Mouse (Mus musculus): ENCODE data around the gene Rflna.

Gene Rflna

DNA sequence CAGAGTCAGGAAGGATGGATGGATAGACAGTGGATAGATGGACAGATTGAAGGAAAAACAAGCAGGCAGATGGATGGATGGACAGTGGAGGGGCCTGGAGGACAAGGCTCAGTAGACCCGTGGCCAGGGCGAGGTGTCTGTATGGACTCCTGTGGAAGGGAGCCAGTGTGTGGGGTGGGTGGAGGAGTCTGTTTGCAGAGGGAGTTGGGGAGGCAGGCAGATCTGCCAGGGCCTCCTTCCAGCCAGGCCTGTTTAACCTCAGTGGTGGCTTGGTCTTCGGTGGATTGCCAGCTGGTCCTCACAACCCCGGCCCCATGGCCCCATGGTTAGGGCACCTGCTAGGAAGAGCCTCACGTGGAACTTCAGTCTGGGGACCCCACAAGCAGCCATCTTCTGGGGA is 3.9 kb downstream of the Rflna start:
- no peak for DNase-seq

DNA sequence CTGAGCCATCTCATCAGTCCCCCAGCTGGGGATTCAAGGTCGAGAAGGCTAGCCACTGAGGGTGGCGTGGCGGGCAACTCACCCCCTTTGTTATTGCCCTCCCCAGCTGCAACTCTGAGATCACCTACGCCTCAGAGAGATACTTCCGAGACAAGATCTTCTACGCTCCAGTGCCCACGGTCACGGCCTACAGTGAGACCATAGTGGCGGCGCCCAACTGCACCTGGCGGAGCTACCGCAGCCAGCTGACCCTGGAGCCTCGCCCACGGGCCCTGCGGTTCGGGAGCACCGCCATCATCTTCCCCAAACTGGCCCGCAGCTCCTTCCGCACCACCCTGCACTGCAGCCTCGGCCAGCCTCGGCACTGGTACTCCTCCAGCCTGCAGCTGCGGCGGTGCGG is 8.1 kb downstream of the Rflna start:
- DNase-seq, result no peak

DNA sequence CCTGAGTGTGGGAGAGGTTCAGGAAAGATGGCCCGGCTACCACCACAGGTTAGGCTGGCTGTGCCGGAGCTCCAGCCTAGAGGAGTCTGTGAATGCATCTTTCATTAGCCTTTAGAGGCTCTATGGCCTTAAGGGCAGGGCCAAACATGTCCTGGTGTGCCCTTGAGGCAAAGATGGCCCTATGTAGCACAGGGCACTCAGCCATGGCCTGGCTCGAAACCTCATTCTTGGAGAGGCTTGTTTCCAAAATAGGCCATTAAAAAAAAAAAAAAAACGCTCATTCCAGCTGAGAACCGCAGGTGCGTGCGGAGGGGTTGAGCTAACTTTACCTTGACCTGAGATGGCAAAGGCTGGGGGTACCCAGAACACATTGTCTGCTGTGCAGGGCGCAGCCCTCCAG is 8.6 kb downstream of the Rflna start:
- DNase-seq, result no peak

DNA sequence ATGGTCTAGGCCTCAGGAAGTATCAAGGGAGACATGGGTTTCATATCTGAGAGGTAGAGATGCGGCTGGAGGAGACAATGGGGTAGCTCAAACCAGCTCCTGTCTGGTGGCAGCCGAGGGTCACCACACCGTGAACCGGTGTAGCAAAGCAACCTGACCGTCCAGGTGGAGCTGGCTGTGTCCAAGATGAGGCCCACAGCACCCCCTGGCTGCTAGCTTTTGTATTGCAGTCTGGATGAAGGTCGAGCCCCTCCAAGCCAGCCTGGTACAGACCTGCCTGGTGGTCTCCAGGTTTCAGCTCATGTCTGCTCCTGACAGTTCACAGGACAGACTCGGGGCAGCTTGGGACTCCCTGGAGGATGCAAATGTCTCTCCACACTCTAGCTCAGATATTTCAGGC is 11.5 kb downstream of the Rflna start:
- DNase-seq, result peak; percentile 80 to 88

DNA sequence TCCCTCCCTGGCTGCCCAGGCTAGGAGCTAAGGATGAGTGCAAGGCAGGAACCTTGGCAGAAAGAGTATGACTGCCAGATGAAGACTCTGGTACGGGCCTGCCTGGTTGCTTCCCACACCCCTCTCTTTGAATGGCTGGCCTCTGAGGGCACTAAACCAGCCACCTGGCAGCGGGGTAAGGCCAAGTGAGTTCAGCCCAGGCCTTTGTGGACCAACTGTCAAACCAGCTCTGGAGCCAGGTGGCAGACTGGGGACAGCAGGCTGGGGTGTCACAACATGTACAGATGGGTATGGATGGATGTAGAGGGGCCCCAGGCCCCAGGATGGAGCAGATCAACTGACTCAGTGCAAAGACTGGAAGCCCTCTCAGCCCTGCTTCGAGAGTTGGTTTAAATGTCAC is 12.0 kb downstream of the Rflna start:
- peak; percentile 51 to 53 for DNase-seq

DNA sequence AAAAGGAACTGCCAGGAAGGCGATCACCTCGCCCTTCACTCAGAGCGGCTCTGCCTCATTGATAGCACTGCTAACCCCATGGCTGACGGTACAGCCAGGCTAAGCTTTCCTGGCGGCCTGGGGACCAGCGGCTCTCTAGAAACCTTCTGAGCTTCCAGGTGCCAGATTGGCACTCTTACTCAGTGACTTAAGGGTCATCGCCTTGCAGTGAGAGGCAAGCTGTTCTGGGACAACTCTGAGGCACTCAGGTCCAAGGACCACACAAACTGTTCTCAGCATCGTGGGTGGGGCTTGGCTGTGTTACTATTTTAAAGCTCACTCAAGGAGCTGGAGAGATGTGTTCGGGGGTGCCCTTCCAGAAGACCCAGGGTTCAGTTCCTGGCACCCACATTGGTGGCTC is 12.6 kb downstream of the Rflna start:
- no peak for DNase-seq

DNA sequence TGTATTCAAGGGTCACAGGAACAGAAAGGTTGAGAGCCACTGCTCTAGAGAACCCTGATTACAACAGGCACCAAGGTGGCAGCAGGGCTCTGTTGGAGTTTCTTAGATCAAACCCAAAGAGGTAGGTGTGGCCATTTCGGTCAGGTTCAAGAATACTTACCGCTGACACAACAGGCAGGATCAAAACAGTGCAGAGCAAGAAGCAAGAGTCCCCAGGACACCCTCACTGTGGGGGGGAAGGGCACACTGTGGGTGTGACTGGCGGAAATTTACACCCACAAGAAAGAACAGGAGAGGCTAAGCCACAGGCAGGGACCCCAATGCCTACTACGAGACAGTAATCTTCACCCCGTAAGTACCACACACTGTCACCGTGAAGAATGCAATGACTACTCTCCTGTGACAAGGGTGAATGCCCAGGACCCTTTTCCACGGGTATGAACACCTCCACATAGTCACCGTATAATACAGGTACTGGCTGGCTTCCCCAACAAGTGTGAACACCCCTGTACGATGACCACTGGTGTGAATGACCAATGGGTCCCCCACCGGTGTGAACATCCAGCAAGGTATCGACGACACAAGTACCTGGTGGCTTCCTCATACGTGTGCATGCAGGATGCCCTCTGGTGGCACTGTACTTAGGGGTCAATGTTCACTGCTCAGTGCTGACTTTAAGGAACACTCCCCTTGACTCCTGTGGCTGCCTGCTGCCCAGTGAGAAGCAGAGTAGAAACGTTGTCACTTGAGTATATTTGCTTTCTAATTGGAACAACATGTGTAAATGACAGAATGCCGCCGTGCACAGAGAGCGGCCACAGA is 13.6 kb downstream of the Rflna start:
- no peak for DNase-seq

DNA sequence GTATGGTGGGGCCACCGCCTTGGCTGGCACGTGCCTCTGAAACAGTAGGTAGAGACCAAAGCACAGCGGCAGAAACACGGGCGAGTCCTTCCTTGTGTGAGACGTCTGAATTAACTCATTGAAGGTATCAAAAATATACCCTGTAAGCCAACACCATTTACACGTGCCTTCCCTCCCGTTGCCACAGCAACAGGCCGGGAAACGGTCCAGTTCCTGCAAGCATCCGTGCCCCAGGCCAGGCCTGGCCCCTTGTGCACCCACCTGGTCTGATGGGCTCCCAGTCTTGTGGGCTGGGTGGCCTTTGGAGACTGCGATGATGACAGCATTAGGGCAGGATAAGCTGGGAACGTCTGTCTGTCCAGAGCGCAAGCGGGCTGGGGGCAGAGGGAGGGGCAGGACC is 14.3 kb downstream of the Rflna start:
- DNase-seq, result no peak

DNA sequence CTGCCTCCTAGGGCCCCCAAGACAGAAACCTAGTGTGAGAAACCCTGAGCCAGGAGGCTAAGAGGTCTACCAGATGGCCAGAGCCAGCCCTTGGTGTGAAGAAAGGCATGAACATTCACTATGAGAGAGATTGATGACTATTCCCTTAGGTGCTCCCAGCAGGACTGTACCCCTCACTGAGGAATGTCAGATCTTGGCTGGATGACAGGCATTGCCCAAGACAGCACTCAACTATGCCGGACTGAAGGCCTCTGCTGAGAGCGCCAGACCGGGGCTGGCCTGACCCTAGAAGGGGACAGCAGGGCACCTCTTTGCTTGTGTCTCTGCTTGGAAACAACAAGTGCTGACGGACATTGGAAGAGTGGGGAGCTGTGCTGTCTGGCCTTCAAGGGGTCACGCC is 16.1 kb downstream of the Rflna start:
- no peak for DNase-seq

DNA sequence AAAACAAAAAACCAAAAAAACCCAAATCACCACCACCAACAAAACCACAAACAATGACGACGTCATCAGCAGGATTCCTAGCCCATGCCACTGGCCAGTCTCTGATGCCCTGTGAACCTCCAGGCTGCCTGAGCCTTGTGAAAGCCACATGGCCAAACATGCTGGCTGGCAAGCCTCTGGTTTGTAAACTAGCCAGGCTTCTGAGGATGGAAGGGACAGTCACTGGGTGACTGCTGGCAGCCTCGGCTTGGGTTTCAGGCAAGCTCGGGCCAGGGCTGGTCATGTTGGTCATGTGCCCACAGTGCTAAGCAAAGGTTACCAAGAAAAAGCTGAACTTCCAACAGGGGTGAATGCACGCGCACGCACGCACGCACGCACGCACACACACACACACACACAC is 18.3 kb downstream of the Rflna start:
- DNase-seq, result peak; percentile 80 to 90

DNA sequence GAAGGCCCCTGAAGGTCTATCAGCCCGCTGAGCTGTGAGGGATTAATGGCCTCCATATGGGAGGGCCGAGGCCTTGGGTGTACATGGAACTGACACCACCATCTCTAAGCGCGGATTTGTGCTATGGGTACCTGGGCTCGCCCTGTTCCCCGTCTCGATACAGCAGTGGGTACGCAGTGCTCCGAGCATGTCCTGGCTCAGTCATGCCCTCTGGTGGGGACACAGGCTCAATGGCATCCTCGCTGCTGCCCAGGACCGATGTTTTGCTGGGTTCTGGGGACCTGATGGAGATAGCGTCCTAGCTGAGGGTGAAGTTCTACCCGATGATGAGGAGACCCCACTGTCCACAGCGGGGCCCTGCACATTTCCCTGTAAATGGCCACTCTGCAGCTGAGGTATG is 21.0 kb downstream of the Rflna start:
- peak; percentile 42 for DNase-seq

DNA sequence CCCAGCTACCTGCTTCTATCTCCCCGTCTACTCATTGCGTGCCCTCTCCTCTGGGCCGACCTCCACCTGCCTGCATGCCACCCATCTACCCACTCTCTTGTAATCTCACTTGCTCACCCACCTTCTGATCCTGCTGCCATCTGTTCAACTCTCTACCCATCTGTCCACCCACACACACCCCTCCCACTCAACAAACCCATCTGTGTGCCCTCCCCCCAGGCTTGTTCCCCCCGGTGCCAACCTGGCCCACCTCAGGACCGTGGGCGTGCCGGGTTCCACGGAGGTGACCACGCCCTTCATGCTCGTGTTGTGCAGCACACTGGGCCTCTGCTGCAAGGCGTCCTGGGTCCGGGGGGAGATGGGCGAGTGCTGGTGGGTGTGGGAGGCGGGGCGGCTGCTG is 25.4 kb downstream of the Rflna start:
- DNase-seq, result no peak

DNA sequence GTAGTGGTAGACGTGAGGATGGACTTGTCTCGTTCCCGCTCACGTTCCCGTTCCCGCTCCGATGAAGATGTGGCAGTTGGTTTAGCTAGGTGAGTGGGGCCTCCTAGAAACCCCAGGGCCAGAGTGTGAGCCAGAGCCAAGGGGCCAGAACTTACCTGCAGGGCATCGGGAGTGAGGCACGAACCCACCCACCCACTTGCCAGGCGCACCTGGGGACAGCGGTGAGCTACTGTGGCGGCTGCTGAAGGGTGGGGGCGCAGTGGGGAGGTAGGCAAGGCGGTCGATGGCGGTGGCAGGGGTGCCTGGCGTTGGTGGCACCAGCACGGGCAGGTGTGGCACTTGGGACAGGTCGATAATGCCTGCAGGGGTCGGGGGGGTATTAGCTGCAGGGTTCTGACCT is 25.9 kb downstream of the Rflna start:
- no peak for DNase-seq

DNA sequence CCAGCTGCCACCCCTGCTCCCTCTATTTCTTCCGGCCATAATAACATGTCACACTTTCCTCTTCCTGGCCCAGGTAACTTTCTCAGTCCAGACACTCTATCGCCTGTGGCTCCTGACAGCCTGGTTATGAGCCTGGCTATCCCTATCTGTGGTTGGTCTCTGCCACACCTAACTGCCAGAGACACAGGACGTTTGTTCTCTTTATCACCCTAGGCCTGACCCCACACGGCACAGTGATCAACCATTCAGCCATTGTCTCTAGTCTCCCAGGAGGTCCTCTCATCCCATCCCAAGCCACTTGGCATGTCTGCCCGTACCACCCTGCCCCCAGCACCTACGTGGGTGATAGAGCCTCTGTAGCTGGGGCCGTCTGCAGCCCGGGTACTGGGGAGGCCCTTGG is 33.5 kb downstream of the Rflna start:
- no peak for DNase-seq

DNA sequence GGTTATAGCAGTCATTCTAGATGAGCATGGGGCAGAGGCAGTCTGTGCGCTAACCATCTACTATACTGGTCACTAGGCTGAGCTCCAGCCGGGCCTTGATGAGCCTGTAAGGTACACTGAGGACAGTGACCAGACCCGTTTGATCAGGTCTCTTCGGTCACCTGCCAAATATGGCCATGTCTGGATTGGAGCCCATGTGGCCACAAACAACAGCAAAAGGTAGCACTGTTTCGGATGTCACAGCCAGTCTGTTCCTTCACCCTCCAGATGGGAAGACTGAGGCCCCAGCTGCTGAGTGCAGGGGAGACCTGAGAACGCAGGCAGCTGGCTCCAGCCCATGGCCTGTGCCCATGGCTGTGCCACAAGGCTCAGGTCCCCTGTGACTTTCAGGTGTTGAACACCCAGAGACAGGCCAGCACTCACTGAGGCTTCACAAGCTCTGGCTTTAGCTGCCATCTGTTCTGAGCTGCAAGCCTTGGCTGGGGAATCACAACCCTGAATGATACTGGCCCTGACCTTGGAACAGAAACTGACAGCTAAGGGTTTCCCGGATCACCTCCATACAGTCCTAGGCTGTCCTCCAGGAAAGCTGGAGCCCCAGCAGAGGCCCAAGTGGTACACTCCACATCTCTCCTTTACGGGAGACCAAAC is 36.5 kb downstream of the Rflna start:
- DNase-seq, result peak; percentile 60 to 71

DNA sequence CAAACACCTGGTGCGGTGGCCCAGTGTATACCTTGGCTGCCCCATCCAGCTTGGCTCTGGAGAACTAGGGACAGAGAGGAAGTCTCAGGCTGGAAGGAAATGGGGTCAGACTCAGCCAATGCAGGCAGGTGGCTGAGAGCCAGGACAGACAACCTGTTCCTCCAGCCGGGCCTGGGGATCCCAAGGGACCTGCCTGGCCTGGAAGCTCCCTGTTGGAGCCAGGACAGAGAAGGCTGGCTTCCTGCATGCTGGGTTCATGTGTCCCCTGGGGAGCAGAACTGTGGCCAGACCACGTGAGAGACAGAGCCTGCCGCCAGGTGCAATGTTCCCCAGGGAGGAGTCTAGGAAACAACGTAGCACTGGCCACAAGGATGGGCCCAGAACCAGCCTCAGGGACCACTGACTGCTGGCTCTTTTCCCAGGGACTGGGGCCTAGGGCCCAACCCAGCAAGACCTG is 37.1 kb downstream of the Rflna start:
- peak; percentile 84 to 87 for DNase-seq

DNA sequence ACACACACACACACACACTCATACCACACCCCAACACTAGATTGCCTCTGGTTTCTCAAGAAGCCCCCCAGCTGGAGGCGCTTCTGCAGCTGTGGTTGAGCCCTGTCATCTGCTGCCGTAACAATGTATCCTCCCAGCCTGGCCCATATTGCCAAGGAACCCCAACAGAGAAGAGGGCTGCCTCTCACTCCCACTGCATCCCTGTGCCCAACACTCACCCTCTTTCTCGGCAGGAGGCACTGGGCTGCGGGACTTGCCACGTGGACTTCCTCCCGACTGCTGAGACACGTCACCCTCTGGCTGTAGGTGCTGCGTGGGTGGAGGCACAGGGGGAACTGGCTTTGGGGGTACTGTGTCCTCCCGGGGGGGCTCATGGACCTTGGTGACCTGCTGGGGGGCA is 38.6 kb downstream of the Rflna start:
- DNase-seq, result no peak

DNA sequence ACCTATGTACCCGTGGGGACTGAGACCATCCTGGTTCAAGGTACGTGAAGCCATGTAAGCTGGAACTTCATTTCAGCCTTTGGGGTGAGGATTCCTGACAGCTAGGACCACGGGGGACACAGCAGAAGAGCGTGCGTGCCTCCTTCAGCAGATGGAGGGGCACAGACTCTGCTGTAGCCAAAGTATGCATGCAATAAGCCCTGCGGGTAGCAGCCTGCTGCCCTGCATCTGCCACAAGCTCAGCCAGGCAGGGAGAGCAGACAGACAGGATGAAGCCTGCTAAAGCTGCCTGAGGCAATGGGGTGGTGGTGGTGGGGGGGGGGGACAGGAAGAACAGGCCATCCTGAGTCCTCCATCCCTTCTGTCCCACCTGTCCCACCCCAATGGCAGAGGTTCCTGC is 40.4 kb downstream of the Rflna start:
- no peak for DNase-seq

DNA sequence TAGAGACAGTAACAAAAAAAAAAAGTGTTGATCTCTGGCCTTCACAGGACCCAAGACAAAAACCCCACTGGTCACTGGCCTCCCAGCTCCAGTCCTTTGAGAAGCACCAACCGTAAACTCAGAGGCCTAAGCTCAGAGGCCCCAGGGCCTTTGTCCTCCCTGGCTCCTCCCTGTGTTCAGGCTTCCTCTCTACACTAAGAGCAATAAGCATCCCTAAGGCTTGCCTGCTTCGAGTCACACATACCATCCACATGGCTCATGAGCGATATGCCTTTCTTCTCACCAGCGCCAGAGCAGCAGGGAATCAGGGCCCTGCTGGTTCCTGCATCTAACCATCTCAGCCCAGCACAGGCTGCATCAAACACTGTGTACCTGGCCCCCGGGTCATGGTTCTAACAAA is 42.2 kb downstream of the Rflna start:
- no peak for DNase-seq

DNA sequence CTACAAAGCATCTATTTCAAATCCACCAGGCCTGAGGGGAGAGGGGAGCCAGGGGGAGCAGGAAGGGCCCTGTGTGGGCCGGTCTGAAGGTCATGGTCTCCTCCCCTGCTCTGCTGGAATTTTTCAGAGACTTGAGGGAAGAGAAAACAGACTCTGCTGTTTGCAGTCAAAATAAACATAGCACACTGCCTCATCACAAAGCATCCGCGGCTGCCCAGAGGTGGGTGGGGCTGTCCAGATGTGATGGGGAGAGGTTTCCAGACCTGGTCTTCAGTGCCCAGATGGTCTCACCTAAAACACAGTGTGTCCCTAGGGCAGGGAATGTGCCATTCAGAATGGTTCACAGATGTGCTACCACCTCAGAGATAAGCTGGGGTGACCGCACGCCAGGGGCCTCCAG is 43.4 kb downstream of the Rflna start:
- DNase-seq, result no peak

DNA sequence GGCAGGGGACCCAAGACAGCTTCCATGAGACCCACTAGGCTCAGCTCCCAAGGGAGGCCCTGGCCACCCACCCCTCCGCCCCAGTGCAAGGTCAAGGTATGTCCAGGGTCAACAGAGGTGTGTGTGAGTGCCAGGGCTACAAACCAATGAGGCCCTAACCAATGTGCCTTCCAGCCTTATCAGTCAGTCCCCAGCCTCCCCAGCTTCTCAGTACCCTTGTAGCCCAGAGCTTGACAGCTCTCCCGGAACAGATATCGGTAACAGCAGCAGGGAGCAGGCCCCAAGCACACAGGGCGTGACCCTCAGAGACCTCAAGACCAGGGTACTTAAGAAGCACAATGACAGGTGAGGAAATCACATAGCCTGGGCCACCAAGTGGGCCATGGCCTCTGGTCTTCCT is 46.5 kb downstream of the Rflna start:
- DNase-seq, result no peak

DNA sequence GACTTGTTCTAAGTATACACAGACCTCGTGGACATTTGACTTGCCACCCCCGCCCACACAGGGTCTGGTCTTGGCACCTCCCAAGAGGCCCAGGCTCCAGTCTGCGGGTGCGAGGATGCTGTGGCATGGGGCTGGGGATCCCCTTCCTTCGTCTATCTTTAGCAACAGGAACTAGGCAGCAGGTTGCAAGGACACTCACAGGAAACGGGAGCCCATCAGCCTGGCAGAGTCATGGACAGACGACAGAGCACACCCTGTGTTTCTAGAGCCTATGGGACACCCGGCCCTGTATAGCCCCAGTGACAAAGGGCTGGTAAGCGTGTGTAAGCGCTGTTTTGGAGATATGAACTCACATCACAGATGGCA is 49.2 kb downstream of the Rflna start:
- DNase-seq, result no peak

DNA sequence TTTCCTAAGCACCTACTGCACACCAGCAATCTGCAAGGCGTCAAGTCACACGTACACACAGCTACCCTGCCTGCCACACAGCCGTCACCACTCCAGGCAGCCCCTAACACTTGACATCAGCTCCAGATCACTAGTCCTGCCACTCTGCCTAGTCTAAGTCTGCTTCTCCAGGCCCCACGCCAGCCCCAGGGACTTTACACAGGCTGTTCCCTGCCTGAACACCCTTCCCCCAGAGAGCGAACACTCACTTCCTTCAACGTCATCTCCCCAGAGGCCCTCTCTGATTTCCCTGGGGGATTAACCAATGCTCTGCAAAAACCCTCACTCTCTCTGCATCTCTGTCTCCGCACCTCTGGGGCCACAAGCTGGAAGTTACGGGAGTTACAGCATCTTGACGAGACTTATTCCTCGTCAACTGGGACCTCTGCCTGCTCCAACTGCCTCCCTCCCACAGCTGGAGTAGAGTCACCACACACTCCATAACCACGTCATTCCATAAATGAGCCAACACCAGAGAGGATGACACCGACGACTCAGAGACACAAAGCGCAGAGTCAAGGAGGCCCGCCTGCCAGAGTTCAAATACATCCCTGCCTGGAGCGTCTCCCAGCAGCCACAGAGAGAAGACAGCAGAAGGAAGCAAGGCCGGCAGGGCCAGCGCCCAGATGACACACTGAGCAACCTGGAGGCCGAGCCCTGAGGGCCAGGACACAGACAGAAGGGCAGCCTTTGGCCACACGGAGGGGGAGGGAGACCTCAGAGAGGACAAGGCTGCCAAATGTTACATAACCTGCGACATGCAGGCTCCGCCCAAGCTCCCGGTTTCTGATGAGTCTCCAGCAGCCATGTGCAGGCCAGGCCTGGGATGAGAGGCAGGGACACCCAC is 49.8 kb downstream of the Rflna start:
- peak; percentile 80 to 88 for DNase-seq

DNA sequence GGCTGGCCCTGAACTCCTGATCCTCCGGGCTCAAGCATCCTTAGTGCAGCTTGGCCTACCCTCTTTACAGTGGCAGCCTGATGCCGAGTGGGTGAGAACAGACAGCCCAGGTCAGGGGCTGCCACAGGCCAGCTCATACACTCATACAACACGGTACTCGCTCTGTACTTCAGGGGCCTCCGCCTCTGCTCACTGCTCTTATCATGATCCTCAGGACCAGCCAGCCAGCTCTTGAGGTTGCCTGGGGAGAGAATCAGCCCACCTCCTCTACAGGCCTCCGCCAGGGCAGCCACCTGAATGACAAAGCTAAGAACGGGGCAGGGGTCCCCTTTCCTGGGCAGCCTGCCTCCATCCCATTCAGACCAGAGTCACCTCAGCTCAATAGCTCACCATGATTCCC is 50.6 kb downstream of the Rflna start:
- no peak for DNase-seq
